Mouse (Mus musculus): ENCODE measurements around the gene Rdh16. TPM values are rescaled to one million over a fixed set of nuclear protein-coding genes. Genes with fewer than 3 reads are reported as not detected.
"Not testable (repeated sequence)": the region's sequence is repeated elsewhere in the genome, so short reads cannot be mapped to it uniquely, and the experiment has no call there.

Rdh16 gene
- polyA plus RNA-seq, 1 experiment from 2014 or later, result 0.07 TPM

DNA sequence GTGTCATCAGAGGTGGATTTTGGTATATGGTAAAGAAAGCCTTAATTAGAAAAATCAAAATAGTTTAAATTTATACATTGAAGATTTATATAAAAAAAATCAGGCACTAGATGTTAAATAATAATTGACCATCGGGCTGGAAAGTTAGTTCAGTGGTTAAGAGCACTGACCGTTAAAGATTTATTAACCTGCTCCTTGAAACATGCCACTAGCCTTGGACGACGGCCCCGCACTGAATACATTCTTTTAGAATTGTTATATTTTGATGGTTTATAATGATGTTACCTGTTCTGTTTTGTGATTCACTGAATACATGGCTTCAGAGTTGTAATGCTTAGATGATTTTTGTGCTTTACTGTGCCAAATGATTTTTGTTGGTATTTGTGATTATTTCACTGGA is 45.0 kb downstream of the Rdh16 start:
- H3K9ac ChIP-seq (replicated peaks; ENCODE audit: low read length); DNase-seq; ATAC-seq (ENCODE audit: low FRiP score, low TSS enrichment); H3K36me3 ChIP-seq (ENCODE audit: control insufficient read depth, insufficient read depth, low read length); H3K4me2 ChIP-seq (ENCODE audit: low read length); H3K4me1 ChIP-seq (ENCODE audit: control insufficient read depth, insufficient read depth, low read length); H3K27ac ChIP-seq (replicated peaks; ENCODE audit: low read depth, low read length); H3K27me3 ChIP-seq (ENCODE audit: control insufficient read depth, insufficient read depth, low read length); H3K9me3 ChIP-seq (ENCODE audit: control insufficient read depth, low read length); H3K4me3 ChIP-seq (replicated peaks; ENCODE audit: low read depth, low read length): not testable (repeated sequence)
- WGBS, result 95% methylated on average over 5 of the region's 5 CpGs

DNA sequence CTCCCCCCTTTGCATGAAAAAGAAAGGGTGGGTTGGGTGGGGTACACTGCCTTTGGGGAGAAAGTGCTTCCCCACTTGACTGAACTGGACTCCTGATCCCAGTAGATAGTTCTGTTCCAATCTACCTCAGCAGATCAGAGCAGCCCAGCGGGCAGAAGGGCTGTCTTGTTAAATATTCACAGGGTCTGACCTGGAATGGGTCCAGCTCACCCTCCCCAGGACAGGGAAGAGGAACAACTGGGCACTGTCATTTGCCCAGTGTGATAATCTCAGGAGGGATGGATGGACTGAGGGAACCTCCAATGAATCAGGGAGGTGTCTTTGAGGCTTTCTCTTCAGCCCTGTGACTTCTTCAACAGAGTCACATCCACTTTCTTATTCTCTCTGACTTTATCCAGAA is 47.1 kb downstream of the Rdh16 start:
- Histone ChIP-seq H3K4me2 (ENCODE audit: low read length) (no peak overlapping the region), H3K27ac (replicated peaks; ENCODE audit: low read depth, low read length) (no peak overlapping the region), H3K9me3 (ENCODE audit: control insufficient read depth, low read length) (no peaks in the 10 kb centered on the region), H3K27me3 (ENCODE audit: control insufficient read depth, insufficient read depth, low read length) (no peaks in the 10 kb centered on the region), H3K9ac (replicated peaks; ENCODE audit: low read length) (no peak overlapping the region), H3K36me3 (ENCODE audit: control insufficient read depth, insufficient read depth, low read length) (no peaks in the 10 kb centered on the region), H3K4me1 (ENCODE audit: control insufficient read depth, insufficient read depth, low read length) (no peaks in the 10 kb centered on the region), H3K4me3 (replicated peaks; ENCODE audit: low read depth, low read length) (no peak overlapping the region)
- WGBS, result 83% methylated on average over 1 of the region's 1 CpGs
- ATAC-seq (ENCODE audit: low FRiP score, low TSS enrichment), result no peak
- no peak for DNase-seq

GRCm38 (mm10) chr10:127849628-127850027 is 48.7 kb downstream of the Rdh16 start, which contains the start of gene Rdh19:
TSS of gene Rdh19 (plus strand) at chr10:127849928.
- Histone ChIP-seq H3K4me3 (replicated peaks; ENCODE audit: low read depth, low read length) (no peak within 1 kb of the TSS), H3K36me3 (ENCODE audit: control insufficient read depth, insufficient read depth, low read length) (no peaks in the 10 kb centered on the region), H3K27me3 (ENCODE audit: control insufficient read depth, insufficient read depth, low read length) (no peaks in the 10 kb centered on the region), H3K4me2 (ENCODE audit: low read length) (no peak within 1 kb of the TSS), H3K4me1 (ENCODE audit: control insufficient read depth, insufficient read depth, low read length) (no peaks in the 10 kb centered on the region), H3K9ac (replicated peaks; ENCODE audit: low read length) (no peak within 1 kb of the TSS), H3K9me3 (ENCODE audit: control insufficient read depth, low read length) (no peaks in the 10 kb centered on the region), H3K27ac (replicated peaks; ENCODE audit: low read depth, low read length) (no peak within 1 kb of the TSS)
- 93% methylated on average over 1 of the region's 1 CpGs for WGBS
- no peak for DNase-seq
- no peak for ATAC-seq (ENCODE audit: low FRiP score, low TSS enrichment)

- no peaks in the 10 kb centered on the region for H3K4me1 ChIP-seq (ENCODE audit: control insufficient read depth, insufficient read depth, low read length)
- no peak overlapping the region for H3K4me3 ChIP-seq (replicated peaks; ENCODE audit: low read depth, low read length)
- H3K4me2 ChIP-seq (ENCODE audit: low read length), result no peak overlapping the region
- no peak overlapping the region for H3K9ac ChIP-seq (replicated peaks; ENCODE audit: low read length)
- no peaks in the 10 kb centered on the region for H3K9me3 ChIP-seq (ENCODE audit: control insufficient read depth, low read length)
- DNase-seq (no peak), ATAC-seq (ENCODE audit: low FRiP score, low TSS enrichment) (no peak)
- no peaks in the 10 kb centered on the region for H3K36me3 ChIP-seq (ENCODE audit: control insufficient read depth, insufficient read depth, low read length)
- H3K27ac ChIP-seq (replicated peaks; ENCODE audit: low read depth, low read length), result no peak overlapping the region
- H3K27me3 ChIP-seq (ENCODE audit: control insufficient read depth, insufficient read depth, low read length), result no peaks in the 10 kb centered on the region
Measured at GRCm38 (mm10) chr10:127856376-127856775, 55.4 kb downstream of the Rdh16 start.

GRCm38 (mm10) chr10:127864931-127865330 is 64.0 kb downstream of the Rdh16 start:
- H3K36me3 ChIP-seq (ENCODE audit: control insufficient read depth, insufficient read depth, low read length), result no peaks in the 10 kb centered on the region
- DNase-seq (no peak), ATAC-seq (ENCODE audit: low FRiP score, low TSS enrichment) (no peak)
- no peaks in the 10 kb centered on the region for H3K9me3 ChIP-seq (ENCODE audit: control insufficient read depth, low read length)
- no peak overlapping the region for H3K27ac ChIP-seq (replicated peaks; ENCODE audit: low read depth, low read length)
- no peak overlapping the region for H3K9ac ChIP-seq (replicated peaks; ENCODE audit: low read length)
- H3K4me2 ChIP-seq (ENCODE audit: low read length), result no peak overlapping the region
- no peaks in the 10 kb centered on the region for H3K4me1 ChIP-seq (ENCODE audit: control insufficient read depth, insufficient read depth, low read length)
- H3K27me3 ChIP-seq (ENCODE audit: control insufficient read depth, insufficient read depth, low read length), result no peaks in the 10 kb centered on the region
- no peak overlapping the region for H3K4me3 ChIP-seq (replicated peaks; ENCODE audit: low read depth, low read length)

- Histone ChIP-seq H3K4me3 (replicated peaks; ENCODE audit: low read depth, low read length) (no peak within 1 kb of the TSS), H3K9me3 (ENCODE audit: control insufficient read depth, low read length) (no peaks in the 10 kb centered on the region), H3K9ac (replicated peaks; ENCODE audit: low read length) (no peak within 1 kb of the TSS), H3K27ac (replicated peaks; ENCODE audit: low read depth, low read length) (no peak within 1 kb of the TSS), H3K36me3 (ENCODE audit: control insufficient read depth, insufficient read depth, low read length) (no peaks in the 10 kb centered on the region), H3K27me3 (ENCODE audit: control insufficient read depth, insufficient read depth, low read length) (no peaks in the 10 kb centered on the region), H3K4me2 (ENCODE audit: low read length) (no peak within 1 kb of the TSS), H3K4me1 (ENCODE audit: control insufficient read depth, insufficient read depth, low read length) (no peaks in the 10 kb centered on the region)
- no peak for DNase-seq
- WGBS, result 80% methylated on average over 3 of the region's 3 CpGs
- no peak for ATAC-seq (ENCODE audit: low FRiP score, low TSS enrichment)
Measured at GRCm38 (mm10) chr10:127866232-127866631, 65.3 kb downstream of the Rdh16 start, which contains the start of gene Rdh16f2. TSS of gene Rdh16f2 (plus strand) at chr10:127866474.

GRCm38 (mm10) chr10:127872484-127872883 is 71.5 kb downstream of the Rdh16 start:
- DNase-seq, result peak; percentile 8
- WGBS, result 73% methylated on average over 4 of the region's 4 CpGs
- H3K4me3 ChIP-seq (replicated peaks; ENCODE audit: low read depth, low read length), result no peak overlapping the region
- no peaks in the 10 kb centered on the region for H3K36me3 ChIP-seq (ENCODE audit: control insufficient read depth, insufficient read depth, low read length)
- no peak overlapping the region for H3K27ac ChIP-seq (replicated peaks; ENCODE audit: low read depth, low read length)
- no peaks in the 10 kb centered on the region for H3K27me3 ChIP-seq (ENCODE audit: control insufficient read depth, insufficient read depth, low read length)
- H3K9me3 ChIP-seq (ENCODE audit: control insufficient read depth, low read length), result no peaks in the 10 kb centered on the region
- no peaks in the 10 kb centered on the region for H3K4me1 ChIP-seq (ENCODE audit: control insufficient read depth, insufficient read depth, low read length)
- no peak overlapping the region for H3K4me2 ChIP-seq (ENCODE audit: low read length)
- no peak for ATAC-seq (ENCODE audit: low FRiP score, low TSS enrichment)
- no peak overlapping the region for H3K9ac ChIP-seq (replicated peaks; ENCODE audit: low read length)

DNA sequence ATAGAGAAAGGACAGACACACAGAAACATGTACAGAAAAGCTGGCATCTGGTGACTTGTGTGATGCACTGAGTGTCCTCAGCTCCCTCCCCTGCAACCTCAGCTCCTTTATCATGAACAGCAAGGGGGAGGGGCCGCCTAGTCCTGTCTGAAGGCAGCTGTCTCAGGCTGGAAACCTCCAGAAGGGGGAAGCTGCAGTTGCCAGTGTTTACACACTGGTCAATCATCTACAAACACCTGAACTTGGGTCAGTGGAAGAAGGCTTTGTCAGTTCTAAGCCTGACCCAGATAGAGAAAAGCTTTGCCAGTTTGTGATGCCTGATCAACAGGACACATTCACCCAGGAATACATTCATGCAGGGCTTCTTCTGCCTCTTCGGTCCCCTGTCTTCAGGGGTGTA is 76.7 kb downstream of the Rdh16 start:
- Histone ChIP-seq H3K27me3 (ENCODE audit: control insufficient read depth, insufficient read depth, low read length) (no peaks in the 10 kb centered on the region), H3K4me3 (replicated peaks; ENCODE audit: low read depth, low read length) (no peak overlapping the region), H3K4me2 (ENCODE audit: low read length) (no peak overlapping the region), H3K9ac (replicated peaks; ENCODE audit: low read length) (no peak overlapping the region), H3K27ac (replicated peaks; ENCODE audit: low read depth, low read length) (no peak overlapping the region), H3K4me1 (ENCODE audit: control insufficient read depth, insufficient read depth, low read length) (no peaks in the 10 kb centered on the region), H3K36me3 (ENCODE audit: control insufficient read depth, insufficient read depth, low read length) (no peaks in the 10 kb centered on the region), H3K9me3 (ENCODE audit: control insufficient read depth, low read length) (no peaks in the 10 kb centered on the region)
- ATAC-seq (ENCODE audit: low FRiP score, low TSS enrichment) (no peak), DNase-seq (no peak)
- 63% methylated on average over 2 of the region's 2 CpGs for WGBS

DNA sequence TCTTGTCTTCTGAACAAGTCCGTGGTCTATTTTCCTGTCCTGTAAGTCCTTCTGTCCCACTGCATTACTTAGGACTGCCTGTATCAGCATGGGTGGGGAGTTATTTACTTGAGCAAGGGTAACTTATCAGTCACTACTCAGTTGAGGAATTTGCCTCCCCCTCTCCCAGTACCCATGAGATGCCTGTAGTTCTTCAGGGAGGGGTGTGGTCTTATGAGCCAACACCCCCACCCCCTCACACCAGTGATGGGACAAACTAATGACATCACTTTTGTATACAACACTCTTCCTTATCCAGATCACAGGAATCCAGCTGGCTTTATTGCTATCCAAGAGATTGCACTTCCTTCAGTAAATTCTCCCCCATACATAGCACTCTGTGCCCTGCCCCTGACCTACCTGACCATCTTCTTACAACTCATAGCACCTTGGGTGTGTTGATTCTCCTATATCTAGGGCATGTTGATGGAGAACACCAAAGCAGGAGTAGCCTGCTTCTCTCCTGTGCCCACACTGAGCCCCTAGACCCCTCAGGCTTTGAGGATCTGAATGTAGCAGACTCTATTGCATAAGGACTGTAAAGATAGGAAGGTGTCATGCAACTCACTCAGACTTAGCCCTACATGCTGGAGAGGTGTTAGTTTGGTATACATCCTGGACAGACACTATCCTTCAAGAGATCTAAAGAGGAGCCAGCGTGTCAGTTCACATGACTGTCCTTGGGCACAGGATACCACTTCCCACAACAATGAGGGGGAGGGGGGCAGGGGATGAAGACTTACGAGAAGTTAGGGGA is 77.5 kb downstream of the Rdh16 start:
- H3K9ac ChIP-seq (replicated peaks; ENCODE audit: low read length), result no peak overlapping the region
- H3K4me3 ChIP-seq (replicated peaks; ENCODE audit: low read depth, low read length), result no peak overlapping the region
- no peak overlapping the region for H3K27ac ChIP-seq (replicated peaks; ENCODE audit: low read depth, low read length)
- DNase-seq, result no peak
- no peaks in the 10 kb centered on the region for H3K27me3 ChIP-seq (ENCODE audit: control insufficient read depth, insufficient read depth, low read length)
- H3K9me3 ChIP-seq (ENCODE audit: control insufficient read depth, low read length), result no peaks in the 10 kb centered on the region
- H3K4me1 ChIP-seq (ENCODE audit: control insufficient read depth, insufficient read depth, low read length), result no peaks in the 10 kb centered on the region
- H3K36me3 ChIP-seq (ENCODE audit: control insufficient read depth, insufficient read depth, low read length), result no peaks in the 10 kb centered on the region
- H3K4me2 ChIP-seq (ENCODE audit: low read length), result no peak overlapping the region
- ATAC-seq (ENCODE audit: low FRiP score, low TSS enrichment), result no peak
- 86% methylated on average over 3 of the region's 3 CpGs for WGBS

Data from midbrain, embryonic 14.5 days (tissue).